Mouse (Mus musculus): ENCODE data around the gene Lin28a. TPM values are rescaled to one million over a fixed set of nuclear protein-coding genes. Genes with fewer than 3 reads are reported as not detected.

The Lin28a gene
- polyA plus RNA-seq, 1 experiment from 2014 or later: not detected

Other genes with a start within 250 kb of the Lin28a start
- gene Rps6ka1, start 131.0 kb downstream of the Lin28a start, polyA plus RNA-seq (2015; fragmentation: Nextera tagmentation; extraction: Ambion mirVana): 17.6 and 19.2 TPM in 2 replicates
- 1,750 and 1,938 TPM in 2 replicates for gene Hmgn2, start 50.2 kb downstream of the Lin28a start, polyA plus RNA-seq (2015; fragmentation: Nextera tagmentation; extraction: Ambion mirVana)
- 52.5 and 60.9 TPM in 2 replicates for gene Dhdds, start 17.9 kb downstream of the Lin28a start, polyA plus RNA-seq (2015; fragmentation: Nextera tagmentation; extraction: Ambion mirVana)
- gene Zfp683, start 35.0 kb upstream of the Lin28a start, polyA plus RNA-seq (2015; fragmentation: Nextera tagmentation; extraction: Ambion mirVana): not detected in 2 replicates
- 1.2 and 1.6 TPM in 2 replicates for gene Crybg2, start 42.0 kb upstream of the Lin28a start, polyA plus RNA-seq (2015; fragmentation: Nextera tagmentation; extraction: Ambion mirVana)
- gene Cd52, start 76.2 kb upstream of the Lin28a start, polyA plus RNA-seq (2015; fragmentation: Nextera tagmentation; extraction: Ambion mirVana): 0.91 and 1.4 TPM in 2 replicates
- 13.3 and 13.6 TPM in 2 replicates for gene Ubxn11, start 83.7 kb upstream of the Lin28a start, polyA plus RNA-seq (2015; fragmentation: Nextera tagmentation; extraction: Ambion mirVana)
- 321 and 354 TPM in 2 replicates for gene Sh3bgrl3, start 109.9 kb upstream of the Lin28a start, polyA plus RNA-seq (2015; fragmentation: Nextera tagmentation; extraction: Ambion mirVana)
- gene Cep85, start 168.3 kb upstream of the Lin28a start, polyA plus RNA-seq (2015; fragmentation: Nextera tagmentation; extraction: Ambion mirVana): 20.1 and 21.5 TPM in 2 replicates
- not detected in 2 replicates for gene Gm7534, start 184.2 kb upstream of the Lin28a start, polyA plus RNA-seq (2015; fragmentation: Nextera tagmentation; extraction: Ambion mirVana)
- gene Catsper4, start 208.5 kb upstream of the Lin28a start, polyA plus RNA-seq (2015; fragmentation: Nextera tagmentation; extraction: Ambion mirVana): not detected in 2 replicates
- 0.21 and 0.33 TPM in 2 replicates for gene Cnksr1, start 219.6 kb upstream of the Lin28a start, polyA plus RNA-seq (2015; fragmentation: Nextera tagmentation; extraction: Ambion mirVana)
- gene E130218I03Rik, start 224.8 kb upstream of the Lin28a start, polyA plus RNA-seq (2015; fragmentation: Nextera tagmentation; extraction: Ambion mirVana): 0.31 and 0.61 TPM in 2 replicates
- gene Zfp593, start 226.8 kb upstream of the Lin28a start, polyA plus RNA-seq (2015; fragmentation: Nextera tagmentation; extraction: Ambion mirVana): 17.1 TPM in 2 replicates
- not detected in 2 replicates for gene Gm30191, start 228.1 kb upstream of the Lin28a start, polyA plus RNA-seq (2015; fragmentation: Nextera tagmentation; extraction: Ambion mirVana)
- gene Grrp1, start 235.3 kb upstream of the Lin28a start, polyA plus RNA-seq (2015; fragmentation: Nextera tagmentation; extraction: Ambion mirVana): 12.2 and 12.5 TPM in 2 replicates

All from forebrain, embryonic 16.5 days (tissue).